Mouse (Mus musculus) kidney, adult 11 months (tissue): Measurements from ENCODE around the gene Cops9.
A peak's percentile ranks its signal among the peaks of the same experiment; 100 is the strongest.

Source experiments
- DNase-seq: peaks from one replicate; pipeline ENCODE4 v3.0.0; 2022

Cops9 gene

DNA sequence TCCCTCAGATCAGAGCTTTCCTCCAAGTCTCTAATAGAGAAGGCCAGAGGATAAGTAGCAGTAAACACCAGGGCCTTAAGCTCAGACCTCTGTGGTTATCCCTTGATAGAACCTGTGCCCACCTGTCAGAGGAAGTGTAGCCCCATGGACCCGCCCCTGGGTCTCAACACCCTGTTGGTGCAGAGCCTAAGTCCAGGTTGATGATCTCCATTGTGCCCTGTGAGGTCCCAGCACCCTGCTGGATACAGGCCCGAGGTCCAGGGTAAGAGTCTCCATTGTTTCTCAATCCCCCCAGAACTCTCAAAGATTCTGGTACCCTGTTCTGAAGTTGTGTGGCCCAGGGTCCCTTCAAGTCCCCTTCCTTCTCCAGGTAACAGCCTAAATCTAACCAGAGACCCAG, 4.3 kb upstream of the Cops9 start:
- DNase-seq: no peak

DNA sequence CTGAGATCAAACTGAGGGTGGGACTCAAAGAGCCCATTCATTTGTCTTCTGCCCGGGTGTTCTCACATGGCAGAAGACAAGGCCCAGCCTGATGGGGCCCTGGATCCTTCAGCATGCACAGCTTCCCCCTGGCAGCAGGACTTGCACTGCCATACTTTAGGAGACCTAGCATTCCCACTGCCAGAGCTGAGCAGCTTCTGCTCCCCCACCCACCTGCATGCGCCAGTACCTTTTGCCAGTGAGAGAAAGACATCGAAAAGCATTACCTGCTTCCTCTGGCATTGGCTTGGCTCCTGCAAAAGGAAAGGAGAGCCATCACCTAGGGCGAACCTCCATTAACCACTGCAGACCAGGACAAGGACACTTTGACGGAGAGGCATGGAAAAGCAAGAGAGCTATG, 3.1 kb upstream of the Cops9 start:
- DNase-seq: no peak

DNA sequence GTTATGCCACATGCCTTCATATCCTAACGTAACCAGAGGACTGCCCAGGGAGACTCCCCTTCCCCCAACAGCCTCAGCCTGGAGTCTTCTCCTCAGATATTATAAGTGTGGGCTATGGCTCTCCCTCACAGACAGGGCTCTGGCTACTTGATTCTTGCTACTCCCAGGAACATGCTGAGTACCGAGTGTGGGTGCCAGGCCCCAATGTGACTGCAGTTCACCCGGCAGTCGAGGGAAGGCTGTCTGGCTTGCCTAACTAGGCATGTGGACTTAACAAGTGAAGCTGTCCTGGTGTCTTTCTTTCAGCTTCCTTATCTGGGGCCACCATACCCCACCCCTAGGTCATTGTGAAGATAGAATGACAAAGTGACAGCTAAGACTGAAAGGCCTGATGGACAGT, 1.9 kb upstream of the Cops9 start:
- DNase-seq: no peak

DNA sequence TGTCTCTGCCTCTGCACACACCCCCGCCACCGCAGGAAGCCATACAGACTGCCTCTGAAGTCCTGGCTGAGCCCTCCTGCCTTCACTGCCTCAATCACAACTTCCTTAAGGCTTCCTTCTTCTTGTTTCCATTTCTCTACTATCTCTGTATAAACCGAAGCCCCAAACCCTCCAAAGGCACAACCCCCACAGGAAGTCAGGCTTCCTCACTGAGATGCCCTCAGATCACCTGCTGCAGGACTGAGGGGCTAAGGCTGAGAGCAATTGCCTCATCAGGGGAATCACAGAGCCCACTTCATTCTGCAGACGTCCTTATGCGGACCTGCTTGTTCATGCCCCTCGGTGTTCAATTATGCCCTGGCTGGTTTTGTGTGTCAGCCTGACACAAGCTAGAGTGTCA, 1.4 kb downstream of the Cops9 start:
- no peak for DNase-seq

DNA sequence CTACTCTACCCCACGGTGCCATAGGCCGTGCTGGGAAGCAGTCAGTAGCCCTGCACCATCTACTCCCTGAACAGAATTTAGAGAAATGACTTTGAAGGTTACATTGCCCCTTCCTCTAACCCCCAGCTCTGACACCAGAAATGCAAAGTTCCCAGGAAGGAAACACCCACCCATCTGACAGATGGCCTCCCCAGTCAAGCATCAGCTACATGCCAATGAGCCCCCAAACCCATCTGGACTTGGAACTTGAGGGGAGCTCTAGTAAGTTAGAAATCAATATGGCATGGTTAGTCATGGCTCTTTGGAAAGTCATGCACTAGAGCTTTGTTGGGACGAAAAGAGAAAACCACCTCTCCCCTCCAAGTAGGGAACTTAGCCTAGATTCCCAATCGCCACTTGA, 3.0 kb downstream of the Cops9 start:
- DNase-seq: no peak

DNA sequence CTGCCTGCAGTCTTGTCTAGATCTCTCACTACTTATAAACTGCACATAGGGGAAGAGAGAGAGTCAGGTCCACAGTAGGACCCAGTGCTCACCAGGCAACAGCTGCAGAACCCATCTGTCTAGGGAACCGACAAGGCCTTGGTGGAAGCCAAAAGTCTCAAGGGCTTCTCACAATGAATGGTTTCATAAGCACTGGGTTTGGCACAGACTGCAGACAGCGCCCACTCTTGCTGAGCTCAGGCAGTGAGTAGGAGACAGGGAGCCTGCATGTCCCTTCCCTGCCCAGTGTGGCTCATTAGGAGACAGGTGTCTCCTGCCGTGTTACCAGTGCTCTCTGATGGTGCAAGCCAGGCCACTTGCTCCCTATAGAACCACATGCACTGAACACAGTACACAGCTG, 3.6 kb downstream of the Cops9 start:
- no peak for DNase-seq

DNA sequence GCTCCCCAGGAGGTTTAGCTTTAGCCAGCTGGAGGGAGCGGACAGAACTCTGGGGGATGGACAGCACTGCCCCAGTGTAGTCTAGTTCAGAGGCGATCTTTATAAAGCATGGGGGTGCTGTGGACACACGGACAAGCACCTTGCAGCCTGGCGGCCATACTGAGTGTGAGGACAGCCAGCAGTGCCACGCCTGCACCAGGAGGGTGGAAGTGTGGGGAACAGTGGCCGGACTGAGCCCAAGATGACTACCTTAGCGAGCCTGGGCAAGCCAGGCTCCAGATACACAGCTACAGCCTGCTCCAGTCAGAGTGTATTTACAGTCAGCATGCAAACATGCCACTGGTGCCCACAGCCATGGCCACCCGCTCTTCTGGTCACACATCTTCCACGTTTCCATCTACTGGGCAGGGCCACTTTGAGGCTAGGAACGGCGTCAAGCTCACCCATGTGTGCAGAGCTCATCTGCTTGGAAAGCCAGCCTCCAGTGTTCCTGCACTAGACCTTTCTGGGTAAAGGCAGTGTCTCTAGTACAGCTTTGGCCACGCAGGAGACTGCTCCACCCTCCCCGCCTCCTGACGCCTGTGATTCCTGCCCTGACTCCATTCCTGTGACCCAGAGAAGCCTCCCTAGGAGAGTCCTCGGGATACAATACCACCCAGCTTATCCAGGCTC, 4.1 kb downstream of the Cops9 start:
- DNase-seq: no peak

DNA sequence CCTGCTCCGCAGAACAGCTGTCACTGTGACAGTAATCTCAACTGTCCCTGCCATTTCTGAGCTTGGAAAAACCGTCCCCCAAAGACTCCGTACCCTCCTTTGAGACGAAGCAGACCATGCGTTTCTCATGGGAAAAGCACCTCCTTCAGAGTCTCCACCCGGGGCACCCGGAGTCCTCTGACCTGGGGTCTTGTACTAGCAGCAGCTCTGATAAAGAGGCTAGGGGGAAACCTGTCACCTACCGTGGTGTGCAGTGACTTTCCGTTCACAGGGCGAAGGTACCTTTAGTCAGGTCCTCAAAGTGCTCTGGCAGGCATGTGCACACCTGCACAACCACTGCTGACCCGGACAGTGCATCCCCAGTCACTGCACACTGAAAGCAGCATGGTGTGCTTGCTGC, 5.1 kb downstream of the Cops9 start:
- no peak for DNase-seq

DNA sequence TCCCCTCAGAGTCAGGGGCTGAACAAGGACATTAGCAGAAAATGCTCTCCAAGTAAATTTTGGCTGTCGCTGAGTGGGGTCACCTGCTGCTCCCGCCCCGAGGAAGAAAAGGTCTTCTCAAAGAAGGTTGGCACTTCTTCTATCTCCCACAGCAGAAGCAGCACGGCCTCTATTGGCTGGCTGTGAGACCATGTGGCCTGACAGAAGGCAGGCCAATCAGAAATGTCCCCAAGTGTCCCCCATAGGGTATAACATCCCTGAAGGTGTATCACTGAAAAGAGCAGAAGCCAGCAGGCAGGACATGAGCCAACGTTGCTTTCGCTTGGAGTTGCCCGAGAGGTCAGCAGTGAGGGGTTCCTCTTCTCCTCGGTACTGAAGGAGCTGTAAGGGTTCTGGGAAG, 5.8 kb downstream of the Cops9 start:
- DNase-seq: no peak

DNA sequence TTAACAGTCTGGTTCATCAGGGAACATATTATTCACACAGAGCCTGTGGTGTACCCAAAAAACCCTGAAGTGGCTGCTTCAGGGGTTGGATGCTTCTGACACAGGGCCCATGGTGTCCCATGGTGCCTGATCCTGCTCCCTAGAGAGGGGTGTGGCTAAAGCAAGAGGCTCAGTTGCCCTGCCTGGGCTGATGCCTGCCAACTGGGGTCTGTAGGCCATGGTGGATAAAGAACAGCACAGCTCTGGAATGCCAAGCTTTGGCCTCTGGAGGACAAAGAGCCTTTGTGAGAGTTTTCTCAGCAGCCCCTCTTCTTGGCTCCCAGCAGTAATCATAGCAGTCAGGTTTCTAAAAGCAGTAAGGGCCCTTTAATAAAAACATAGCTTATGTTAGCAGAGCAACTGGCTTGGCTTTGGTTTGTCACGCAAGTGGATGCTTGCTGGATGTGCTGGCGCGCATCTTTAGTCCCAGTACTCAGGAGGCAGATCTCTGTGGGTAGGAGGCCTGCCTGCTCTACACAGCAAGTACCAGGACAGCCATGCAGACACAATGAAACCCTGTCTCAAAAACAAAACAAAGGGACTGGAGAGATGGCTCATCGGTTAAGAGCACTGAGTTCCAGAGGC, 6.7 kb downstream of the Cops9 start:
- DNase-seq: no peak

DNA sequence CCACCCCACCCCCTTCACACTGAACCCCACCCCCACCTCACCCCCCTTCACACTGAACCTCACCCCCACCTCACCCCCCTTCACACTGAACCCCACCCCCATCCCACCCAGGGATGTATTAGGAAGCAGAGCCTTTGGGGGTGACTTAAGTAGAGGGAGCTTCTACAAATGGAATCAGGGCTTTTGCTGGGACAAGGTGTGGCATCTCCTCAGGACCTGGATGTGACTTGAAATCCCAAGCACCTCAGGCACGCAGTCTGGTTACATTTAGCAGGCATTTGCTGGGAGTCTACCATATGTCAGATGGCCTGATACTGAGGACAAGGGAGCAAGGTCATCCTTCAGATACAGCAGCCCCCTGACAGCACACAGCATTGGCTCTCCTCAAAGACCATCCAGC, 7.2 kb downstream of the Cops9 start:
- no peak for DNase-seq

DNA sequence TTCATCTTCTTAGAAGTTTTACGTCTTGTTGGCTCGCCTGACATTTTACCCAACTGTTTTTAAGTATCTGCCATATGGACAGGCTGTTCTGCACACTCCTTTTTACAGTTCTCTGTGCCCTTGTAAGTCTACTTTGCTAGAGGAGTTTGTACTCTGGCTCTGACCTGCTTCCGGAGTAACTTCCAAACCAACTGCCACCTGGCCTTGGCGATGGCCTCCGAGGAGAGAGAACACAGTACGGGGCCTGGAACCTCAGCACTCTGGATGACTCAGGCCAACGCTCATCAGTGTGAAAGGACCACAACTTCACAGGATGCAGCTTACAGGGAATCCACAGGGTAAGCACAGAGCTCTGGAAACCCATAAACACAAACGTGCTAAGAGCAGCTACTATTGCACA, 8.1 kb downstream of the Cops9 start:
- DNase-seq: no peak

DNA sequence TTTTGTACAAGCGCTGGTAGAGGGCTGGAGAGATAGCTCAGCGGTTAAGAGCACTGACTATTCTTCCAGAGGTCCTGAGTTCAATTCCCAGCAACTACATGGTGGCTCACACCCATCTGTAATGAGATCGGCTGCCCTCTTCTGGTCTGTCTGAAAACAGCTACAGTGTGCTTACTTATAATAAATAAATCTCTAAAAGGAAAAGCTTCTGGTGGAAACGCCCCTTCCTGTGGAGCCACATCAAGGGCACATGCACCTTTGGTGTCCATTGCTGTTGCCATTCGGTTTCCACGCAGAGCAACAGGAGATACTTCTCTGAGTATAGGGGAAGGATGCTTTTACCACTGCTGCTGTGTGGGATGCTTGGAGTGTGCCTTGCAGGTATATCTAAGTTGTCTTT, 8.8 kb downstream of the Cops9 start:
- no peak for DNase-seq

DNA sequence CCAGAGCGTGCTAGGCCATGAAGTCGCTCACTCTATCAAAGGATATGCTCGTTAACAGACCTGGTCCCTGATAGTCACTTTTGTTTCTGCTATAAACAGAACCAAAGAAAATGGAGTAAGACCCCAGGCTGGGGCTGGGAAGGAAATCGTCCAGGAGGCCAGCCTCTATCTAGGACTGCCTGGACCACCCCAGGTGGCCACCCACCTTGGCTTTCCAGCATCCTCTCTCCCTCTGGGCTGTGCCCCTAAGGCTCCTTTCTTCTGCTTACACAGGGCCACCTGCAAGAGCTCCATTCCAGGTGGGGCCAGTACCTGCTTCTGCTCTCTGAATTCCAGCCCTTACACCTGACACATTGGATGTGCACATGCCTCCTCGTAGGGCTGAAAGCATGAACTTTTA, 9.6 kb downstream of the Cops9 start:
- no peak for DNase-seq

DNA sequence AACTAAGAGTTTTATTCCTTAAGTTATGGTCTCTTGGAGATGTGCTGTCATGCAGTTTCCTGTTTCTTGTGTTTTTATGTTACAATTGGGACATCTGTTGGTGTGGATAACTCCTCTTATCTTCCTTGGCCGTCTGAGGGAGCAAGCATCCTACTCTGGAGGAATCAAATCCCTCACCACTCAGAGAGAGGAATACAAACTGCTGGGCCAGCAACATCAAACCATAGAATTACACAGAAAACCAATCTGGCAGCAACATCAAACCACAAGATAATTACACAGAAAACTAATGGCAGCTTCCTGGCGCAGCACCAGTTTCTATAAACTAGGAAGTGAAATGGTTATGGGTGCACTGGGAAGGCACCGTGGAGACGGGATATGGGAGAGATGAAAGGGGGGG, 13.6 kb downstream of the Cops9 start:
- no peak for DNase-seq

DNA sequence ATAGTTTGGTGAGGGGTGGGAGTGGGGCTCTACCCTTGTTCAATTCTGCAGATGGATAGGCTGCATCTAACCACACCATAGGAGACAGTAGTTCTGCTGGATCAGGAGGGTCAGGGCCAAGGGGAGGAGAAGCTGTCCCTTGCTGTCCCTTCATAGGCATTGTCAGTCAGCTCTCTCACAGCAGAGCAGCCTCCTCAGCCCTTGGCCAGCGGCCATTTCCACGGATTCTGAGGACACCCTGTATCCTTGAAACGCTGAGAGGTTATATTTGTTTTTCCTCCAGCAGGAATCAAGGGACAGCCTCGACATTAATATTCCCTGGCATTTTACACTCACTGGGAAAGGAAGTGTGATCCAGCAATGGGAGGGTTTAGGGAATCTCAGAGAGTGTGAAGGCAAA, 23.4 kb downstream of the Cops9 start:
- DNase-seq: no peak

DNA sequence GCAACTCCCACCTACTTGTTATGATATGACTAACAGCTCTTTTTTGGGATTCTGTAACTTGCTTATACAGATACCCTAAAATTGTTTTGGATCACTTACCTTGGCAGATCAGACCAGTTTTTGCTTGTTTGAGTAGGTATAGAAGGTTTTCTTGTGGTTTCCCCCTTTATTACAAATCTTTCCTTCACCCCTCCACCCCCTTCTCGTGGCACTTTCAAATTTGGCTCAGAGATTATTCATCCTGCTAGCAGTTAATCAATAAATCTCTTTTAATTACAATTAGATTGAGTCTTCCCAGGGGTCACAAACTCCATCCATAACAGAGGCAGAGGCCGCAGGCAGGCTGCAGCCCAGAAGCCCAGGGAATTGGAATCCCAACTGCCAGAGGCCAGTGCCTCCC, 24.3 kb downstream of the Cops9 start, which contains the start of gene Olfr12:
Olfr12 (plus strand) TSS at position 301 of the 400 bp plus-strand sequence.
- DNase-seq: no peak

DNA sequence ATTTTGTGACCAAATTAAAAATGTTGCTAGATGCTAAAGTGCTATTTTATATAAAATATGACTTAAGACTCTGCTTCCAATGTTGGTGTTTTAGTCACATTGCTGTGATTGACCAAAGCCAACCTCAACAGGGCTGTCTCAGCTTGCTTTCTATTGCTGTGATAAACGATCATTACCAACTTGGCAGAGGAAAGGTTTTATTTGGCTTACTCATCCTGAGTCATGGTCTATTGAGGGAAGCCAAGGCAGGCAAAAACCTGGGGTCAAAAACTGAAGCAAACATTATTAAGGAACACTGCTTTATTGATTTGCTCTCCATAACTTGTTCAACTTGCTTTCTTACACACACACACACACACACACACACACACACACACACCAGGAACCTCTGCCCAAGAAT, 25.7 kb downstream of the Cops9 start:
- no peak for DNase-seq

DNA sequence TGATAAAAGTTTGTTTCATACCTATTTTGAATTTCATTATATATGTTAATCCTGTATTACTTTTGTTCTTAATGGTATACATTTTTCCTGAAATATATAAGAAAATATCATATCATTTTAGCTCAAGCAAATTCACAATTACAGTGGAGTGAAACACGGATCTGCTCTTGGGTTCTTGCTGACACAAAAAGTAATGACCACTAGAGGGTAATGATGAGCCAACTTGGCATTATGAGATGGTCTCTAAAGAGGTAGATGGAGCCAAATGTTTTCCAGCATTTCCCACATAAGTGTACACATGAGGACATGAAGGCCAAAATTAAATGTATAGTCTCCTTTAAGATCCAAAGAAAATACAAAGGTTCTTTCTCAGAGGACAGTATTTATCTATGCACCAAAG, 27.3 kb downstream of the Cops9 start:
- no peak for DNase-seq

DNA sequence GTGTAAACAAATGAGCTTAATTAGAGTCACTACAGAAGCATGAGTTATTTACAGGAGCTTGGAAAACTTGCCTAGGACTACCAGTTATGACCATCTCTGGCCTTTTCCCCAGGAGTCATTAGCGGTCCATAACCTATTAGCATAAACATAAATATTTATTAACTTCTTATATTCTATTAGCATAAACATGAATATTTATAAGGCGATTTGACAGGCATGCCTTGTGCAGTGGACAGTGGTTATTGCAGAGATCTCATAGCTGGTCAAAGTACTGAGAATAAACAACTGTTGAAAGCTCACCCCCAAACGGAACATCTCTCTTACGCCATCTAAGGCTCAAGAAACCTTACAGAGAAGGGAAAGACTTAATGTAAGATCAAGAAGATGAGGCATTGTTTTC, 28.6 kb downstream of the Cops9 start:
- no peak for DNase-seq

DNA sequence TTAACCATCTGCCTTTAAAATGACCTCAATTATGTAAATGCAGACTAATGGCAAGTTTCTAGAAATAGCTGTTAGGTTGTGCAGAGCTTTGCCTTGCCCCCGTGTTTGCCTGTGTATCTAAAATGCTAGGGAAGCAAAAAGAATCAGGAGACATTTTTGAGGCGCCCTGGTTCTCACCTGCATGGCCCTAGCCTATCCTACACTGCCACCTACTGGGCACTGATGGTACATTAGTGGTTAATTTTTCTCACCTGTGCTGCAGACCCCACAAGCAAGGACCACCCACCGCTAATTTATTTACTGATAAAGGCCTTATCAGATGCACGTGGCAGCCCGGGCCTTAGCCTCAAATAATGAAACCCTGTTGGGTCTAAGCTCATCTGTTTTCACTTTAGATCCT, 30.8 kb downstream of the Cops9 start:
- peak; percentile 9 for DNase-seq

DNA sequence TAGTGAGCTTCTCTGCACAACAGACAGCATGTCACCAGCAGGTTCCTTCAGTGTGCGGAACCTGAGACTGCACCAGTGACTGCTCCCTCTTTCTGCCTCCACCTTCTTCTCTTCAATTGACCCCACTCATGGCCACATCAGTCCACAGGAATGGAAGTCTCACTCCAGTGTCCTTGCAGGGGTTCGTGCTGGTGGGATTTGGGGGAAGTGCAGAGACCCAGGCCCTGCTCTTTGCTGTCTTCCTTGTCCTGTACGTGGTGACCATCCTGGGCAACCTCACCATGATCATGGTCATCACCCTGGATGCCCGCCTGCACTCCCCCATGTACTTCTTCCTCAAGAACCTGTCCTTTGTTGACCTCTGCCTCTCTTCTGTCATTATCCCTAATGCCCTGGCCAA, 34.1 kb downstream of the Cops9 start:
- no peak for DNase-seq

DNA sequence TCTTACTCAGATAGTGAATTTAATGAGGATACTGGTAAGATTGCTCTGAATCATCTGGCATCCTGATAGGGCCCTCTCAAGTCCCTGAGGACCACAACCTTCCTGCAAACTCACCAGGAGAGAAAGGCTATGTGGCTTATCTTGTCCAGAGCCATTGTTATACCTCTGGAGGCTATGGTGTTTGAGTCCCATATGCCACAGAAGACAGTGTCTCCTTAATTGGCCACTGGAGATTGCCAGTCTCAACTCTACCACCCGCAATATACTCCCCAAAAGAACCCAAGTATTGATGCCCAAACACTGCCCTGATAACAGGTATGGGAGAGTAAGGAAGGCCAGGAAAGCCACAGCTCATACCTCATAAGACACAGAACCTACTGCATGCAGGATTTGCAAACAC, 36.3 kb downstream of the Cops9 start, which contains the start of gene Olfr1410:
Olfr1410 (plus strand) TSS at position 301 of the 400 bp plus-strand sequence.
- DNase-seq: no peak

DNA sequence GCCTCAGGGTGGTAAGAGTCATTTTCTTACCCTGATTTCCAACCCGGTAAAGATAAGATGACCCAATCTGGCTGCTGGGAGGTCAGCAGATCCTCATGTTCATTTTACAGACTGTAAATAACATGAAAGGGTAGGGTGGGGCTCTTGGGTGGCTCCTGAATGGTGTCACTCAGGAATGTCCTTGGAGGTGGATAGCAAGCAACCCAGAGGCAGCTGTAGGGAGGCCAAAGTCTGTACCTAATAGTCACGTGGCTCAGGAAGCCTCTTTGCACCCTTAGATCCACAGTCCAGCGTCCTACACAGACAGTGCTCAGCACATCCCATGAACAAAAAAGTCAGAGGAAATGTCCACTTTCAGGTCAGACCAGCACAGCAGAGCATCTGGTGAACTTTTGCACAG, 45.8 kb downstream of the Cops9 start:
- no peak for DNase-seq

DNA sequence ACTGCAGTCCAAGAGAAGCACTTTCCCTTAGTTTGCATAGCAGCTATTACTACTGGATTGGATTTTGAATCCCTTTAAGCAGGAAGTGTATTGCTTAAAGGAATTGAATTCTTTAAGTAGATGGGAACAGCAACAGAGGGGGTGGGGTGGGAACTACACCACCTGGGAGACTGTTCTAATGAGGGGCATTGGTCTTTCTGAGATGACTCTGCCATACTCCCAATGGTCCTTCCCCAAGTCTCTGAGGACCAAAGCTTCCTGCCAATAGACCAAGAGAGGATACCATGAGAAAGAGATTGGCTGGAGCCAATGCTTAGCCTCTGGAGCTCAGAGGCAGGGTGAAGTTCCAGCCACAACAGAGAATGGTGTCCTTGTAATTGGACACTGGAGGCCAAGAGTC, 47.7 kb downstream of the Cops9 start, which contains the start of gene Olfr1411:
Olfr1411 (plus strand) TSS at position 301 of the 400 bp plus-strand sequence.
- DNase-seq: no peak
